Mouse (Mus musculus): Measurements from ENCODE around the gene Jund.
A peak's percentile ranks its signal among the peaks of the same experiment; 100 is the strongest.

Gene Jund

DNA sequence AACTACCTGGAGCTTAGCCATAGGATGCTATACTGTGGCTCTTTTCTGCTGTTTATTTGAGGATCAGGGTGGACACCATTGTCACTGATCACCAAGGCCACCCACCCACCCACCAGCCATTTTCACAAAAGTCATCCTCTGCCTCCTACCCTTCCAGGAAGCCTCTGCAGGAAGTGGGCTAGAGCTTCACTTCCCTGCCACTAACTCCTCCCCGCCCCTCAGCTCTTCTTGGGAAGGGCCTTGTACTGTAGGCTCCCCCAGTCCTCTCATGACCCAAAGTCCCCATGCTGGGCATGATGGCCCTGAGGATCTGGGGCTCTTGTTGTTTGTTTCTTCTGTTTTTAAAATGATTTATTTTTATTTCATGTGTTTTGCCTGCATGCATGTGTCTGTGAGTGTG is 23.4 kb upstream of the Jund start:
- DNase-seq = peak; percentile 66 to 81

DNA sequence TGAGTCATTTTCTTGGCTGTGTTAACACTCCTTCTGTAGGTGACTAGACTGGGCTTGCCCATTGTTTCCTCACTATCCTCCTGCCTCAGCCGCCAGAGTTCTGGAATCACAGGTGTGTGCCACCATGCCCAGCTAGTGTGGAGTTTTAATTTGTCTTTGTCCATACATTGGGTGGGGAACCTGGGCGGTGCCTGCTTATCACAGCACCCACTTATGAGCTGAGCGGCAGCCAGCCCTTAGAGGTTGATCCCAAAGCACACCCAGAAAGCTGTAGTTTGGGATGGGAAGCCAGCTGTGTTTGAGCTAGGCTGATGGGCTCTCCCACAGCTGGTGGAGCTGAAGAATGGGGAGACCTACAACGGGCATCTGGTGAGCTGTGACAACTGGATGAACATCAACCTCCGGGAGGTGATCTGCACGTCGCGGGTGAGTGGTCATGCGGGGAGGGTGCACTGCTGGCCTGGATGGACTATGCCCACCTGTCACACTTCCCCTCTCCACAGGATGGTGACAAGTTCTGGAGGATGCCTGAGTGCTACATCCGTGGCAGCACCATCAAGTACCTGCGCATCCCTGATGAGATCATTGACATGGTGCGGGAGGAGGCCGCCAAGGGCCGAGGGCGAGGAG is 21.2 kb upstream of the Jund start:
- no peak for DNase-seq

DNA sequence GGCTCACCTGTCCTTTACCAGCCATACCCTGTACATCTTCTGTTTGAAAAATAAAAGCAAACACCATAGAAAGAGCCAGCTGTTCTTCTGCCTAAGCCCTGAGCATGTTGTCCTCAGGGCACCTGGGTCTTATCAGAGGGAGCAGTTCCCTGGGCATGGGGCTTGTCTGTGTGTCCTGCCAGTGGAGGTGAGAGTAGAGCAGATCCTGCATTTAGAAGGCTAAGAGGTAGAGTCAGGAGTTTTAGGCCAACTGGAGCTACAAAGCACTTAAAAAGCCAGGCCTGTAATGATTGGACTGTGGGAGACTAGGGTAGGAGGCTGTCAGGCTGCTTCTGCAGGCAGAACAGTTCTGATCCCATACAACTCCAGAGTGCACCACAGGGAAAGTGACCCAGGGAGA is 20.1 kb upstream of the Jund start:
- no peak for DNase-seq

DNA sequence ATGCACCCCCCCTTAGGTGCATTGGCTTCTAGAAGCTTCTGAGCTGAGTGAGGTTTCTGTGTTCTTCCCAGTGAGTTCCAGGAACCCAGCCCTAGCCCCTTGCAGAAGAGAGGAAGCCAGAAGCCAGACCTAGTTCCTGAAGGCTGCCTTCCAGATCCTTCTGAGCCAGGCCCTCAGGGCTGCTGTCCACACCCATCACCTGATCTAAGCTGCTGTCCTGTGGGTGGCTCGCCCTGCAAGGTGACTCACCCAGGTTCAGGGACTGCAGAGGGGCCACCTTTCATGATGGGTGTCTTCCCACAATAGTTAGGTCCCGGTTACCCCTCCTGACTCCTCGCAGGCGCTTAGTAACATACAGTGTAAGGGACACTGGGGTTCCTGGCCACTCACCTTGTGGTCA is 19.3 kb upstream of the Jund start:
- no peak for DNase-seq

DNA sequence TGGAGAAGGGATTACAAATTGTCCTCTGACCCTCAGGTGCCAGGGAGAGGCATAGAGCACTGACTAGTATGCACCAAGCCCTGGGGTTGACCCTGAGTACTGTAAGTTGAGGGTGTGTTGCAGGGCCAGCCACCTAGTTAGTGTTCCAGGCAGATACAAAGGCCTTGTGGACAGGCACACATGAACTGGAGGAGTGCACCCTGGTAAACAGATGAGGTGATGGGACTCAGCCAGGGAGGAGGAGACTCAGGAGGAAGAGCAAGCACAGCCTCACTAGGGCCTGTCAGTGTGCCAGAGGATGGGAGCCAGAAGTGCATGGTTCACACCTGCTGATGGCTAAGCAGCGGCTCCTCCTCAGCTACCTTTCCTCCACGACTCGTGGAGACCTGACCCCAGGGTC is 18.7 kb upstream of the Jund start:
- no peak for DNase-seq

DNA sequence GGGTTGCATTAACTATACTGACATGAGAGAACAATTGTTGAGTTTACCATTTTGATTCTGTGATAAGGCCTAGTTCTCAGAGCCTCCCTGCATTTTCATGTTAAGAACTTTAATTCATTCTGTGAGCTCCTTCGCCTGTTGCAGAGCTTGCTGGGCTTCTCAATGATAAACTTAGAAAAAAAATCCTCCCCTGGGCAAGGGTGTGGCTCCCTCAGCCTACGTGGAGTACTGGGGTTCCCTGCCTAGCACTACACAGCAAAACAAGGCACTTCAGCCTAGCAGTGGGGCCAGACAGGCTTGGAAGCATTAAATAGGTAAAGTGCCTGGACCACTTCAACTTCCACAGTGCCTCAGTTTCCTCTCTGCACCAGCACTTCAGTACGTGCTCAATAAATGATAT is 17.3 kb upstream of the Jund start:
- DNase-seq = no peak

DNA sequence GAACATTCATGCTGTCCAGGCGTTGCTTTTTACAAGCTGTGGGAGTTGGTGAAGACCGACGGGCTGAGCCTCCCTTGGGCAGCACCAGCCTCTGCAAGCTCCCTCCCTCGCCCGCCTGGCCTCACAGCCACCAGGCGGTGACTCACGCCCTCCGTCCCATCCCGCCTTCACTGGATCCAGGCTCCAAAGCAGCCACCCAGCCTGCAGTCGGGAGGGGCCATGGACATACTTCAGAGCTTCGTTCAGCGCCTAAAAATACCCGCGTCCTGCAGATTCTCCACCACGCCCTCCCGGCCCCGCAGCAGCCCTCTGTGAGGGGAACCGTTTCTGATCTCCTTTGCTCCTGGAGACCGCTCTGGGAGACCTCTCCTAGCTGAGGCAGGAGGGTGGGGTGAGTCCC is 16.6 kb upstream of the Jund start:
- DNase-seq = no peak

DNA sequence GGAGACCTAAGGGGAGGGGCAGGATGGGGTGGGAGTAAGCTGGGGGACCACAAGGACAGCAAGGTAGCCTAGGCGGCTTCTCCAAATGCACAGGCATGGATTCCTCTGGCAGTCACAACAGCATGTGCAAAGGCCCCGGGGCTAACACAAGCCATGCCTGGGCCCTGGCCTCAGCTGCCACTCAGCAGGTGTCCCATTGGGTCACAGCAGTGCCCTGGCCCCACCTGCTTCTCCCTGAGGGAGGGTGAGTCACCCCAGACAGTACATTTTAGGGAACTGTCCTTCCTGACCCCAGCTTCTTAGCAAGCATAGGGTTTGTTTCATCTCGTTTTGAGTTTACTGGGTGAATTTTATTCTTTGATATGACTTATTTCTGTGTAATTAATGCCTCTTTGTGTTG is 16.1 kb upstream of the Jund start:
- no peak for DNase-seq

DNA sequence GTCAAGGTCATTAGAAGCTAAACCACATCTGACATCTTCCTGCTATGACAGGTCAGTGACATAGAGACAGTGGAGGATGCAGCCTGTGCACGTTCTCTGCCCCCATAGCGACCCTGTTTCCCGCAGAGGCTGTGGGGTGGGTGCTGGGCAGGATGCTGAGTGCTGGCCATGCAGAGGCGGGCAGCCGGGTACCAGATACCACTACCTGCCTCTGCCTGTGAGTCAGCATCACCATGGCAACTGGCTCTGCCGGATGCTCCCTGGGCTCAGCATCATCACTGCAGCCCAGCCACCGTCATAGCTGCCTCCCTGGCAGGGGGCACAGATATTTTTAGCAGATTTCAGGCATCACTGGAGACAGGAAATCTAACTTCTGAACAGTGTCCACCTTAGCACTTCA is 14.5 kb upstream of the Jund start:
- no peak for DNase-seq

DNA sequence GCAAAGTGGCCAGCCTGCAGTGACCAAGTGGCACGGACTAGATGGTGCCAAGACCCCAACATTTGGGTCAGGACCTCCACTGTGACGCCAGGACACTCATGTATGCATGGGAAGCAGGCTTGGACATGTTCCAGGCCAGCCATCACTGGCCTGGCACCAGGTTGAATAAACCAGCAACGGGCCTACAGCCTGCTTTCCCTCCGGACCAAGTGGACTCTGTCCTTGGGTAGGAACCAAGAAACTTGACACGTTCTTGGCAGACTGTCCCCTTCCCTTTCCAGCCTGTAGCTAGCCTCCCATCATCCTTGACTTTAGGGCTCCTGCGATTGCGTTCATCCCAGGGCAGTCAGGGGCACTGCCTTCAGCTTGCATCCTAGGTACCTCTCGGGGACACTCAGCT is 11.2 kb upstream of the Jund start:
- no peak for DNase-seq

DNA sequence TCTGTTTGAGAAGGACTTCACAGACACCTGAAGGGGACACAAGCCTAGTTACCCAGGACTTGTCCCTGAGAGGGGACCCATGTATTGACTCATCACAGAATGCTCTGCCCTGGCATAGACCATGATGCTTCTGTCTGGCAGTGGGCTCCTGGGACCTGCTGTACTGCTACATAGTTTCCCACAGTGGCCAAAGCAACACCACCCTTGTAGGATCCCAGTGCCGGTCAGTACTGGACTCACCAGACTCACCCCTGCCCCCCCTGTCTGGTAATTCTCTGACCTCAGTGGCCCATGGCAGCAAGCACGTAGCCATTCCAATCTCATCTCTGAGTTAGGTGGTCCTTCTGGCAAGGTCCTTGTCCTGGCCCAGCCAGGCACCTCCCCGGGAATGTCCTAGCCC is 10.6 kb upstream of the Jund start:
- DNase-seq = no peak

DNA sequence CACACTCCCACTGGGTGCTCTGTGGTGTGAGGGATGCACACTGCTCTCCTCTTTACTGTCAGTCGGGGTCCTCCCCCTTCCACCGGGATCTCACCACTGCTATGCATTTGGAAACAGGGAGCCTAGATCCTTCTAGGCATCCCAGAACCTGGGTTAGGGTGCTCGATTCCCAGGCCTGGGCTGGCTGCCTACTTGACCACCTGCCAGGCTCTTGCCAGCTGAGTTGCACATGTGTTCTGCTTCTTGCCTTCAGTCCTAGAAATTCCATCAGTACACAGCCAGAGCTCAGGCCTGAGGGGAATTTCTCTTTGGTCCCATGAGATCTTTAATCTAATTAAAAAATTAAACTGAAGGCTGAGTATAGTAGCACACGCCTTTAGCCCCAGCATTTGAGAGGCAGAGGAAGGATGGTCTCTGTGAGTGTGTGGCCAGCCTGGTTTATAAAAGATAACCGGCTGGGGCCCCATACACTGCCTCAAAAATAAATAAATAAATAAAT is 8.8 kb upstream of the Jund start:
- DNase-seq = no peak

DNA sequence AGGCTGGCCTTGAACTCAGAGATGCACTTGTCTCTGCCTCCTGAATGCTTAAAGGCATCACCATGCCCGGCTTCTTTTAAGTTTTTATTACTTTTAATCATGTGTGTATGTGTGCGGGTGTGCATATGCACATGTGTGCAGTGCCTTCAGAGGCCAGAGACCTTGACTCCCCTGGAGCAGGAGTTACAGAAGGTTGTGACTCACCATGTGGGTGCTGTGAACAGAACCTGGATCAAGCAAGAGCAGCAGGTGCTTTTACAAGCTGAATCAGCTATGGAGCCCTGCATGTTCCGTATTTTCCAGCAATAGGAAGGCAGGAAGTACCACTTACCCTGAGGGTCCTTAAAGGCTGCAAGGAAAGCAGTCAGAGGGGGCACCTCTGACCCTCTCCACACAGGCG is 7.5 kb upstream of the Jund start:
- DNase-seq = no peak

DNA sequence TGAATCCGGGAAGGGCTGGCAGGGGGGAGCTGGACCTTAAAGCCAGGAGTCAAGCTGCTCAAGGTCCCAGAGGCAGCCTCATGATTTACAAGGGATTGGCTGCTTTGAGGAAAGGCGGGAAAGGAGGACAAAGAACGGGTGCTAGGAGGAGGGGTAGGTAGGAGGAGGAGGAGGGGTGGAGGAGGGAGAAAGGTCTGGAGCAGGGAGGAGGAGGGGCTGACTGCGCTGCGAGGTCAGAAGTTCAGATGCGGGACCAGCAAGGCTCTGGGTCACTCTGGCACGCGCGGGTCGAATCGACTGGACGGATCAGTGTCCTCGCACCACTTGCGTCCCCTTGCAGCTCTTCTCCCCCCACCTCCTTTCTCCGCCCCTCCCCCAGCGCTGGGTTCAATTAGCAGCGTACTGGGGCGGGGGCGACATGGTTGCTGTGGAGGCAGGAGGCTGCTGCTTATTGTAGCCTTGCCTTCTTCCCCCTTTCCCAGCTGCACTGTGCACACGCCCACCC is 7.0 kb upstream of the Jund start:
- no peak for DNase-seq

DNA sequence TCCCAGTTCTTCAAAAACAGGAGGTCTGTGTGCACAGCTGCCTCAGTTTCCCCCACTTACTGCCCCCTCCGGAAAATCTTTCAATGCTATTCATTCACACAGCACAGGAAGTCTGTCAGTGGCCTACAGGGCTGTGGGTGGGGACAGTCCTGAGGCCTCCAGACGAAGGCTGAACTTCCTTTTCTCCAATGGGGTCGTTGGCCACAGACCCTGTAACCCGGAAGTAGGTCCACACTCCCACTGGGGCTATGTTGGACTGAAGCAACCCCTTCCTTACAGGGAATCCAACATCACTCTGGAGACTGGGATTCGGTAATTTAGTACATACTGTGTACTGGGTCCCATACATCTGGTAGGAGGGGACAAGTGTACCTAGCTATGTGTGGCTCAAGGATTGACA is 5.1 kb upstream of the Jund start:
- peak in 1 of 2 experiments; percentile 29 for DNase-seq

DNA sequence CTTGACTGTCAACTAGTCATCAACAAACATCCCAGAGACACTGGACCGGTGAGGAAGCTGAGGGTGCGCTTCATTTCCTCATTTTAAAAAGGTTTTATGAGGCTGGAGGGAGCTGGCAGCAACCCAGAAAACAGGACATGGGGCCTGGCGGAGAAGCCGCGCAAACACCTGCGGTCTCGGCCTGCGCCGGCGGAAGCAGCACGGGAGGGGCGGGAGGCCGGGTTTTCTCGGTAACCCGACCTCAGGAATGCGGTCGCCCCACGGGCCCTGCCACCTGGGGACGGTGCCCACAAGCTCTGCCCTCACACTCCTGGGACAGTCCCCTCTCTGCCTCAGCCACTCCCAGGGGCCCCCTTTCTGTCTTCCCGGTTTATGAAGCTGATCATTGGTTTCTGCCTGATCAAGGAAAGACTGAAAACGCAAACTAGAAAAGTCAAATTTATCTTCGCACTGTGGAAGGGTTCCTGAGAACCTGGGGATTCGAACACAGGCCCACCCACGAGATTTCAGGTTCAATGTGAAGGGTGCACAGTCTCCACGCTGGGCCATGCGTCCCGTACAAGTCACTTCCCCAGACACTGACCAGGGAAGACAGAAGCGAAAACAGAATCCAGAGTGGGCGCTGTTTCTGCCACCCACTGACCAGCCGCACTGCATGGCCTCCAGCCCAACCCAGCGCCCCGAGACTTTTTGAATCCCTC is 3.3 kb upstream of the Jund start:
- DNase-seq = peak; percentile 88 to 92

DNA sequence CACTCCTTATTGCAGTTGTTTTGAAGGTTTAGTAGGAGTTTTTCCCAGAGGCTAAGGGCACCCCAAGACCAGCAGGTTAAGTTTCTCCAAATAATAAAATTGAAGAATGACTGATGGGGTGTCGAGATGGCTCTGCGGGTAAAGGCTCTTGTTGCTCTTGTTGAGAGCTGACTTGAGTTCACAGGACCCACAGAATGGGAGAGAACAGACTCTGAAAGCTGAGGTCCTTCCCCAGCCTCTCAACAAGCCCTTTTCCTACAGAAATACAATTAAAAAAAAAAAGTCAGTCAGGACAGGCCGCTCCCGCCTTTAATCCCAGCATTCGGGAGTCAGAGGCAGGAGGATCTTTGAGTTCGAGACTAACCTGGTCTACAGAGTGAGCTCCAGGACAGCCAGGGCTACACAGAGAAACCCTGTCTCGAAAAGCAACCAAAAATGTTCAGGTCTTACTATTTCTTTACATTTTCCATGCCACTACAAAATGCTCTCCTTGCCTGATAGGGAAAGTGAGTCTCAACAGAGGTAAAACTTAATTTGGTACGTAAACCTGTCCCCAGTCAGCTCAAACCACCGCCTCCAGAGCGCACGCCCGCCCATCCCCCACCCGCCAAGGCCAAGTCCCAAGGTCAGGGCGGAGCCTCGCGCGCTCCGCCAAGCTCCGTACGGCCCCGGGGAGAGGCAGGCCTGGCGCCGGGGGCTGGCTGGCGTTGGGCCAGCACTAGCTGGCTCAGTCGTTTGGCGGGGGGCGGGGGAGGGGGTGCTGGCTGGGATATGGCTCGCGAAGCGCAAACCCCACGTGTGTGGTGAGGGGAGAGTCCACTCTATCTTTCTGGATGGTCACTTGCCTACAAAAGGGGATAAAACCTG is 2.5 kb upstream of the Jund start:
- peak; percentile 81 to 85 for DNase-seq

DNA sequence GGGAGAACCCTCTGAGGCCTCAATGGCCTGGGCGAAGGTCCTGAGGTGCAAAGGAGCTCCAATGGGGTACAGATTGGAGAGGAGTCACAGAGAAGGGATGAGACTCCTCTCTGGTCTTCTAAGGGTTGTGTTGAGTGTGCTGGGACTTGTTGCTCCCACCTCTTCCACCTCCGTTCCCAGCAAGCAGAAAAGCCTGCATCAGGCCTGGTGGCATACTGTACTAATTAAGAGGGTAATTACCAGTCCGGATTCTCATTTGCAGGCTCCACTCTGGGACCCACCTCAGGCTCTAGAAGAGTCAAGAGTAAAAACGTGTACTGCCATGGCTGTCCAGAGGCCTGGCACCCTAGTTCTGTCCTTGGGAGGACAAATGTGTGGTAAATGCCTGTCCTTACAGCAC is 1.8 kb upstream of the Jund start:
- peak in 1 of 2 experiments; percentile 26 for DNase-seq

DNA sequence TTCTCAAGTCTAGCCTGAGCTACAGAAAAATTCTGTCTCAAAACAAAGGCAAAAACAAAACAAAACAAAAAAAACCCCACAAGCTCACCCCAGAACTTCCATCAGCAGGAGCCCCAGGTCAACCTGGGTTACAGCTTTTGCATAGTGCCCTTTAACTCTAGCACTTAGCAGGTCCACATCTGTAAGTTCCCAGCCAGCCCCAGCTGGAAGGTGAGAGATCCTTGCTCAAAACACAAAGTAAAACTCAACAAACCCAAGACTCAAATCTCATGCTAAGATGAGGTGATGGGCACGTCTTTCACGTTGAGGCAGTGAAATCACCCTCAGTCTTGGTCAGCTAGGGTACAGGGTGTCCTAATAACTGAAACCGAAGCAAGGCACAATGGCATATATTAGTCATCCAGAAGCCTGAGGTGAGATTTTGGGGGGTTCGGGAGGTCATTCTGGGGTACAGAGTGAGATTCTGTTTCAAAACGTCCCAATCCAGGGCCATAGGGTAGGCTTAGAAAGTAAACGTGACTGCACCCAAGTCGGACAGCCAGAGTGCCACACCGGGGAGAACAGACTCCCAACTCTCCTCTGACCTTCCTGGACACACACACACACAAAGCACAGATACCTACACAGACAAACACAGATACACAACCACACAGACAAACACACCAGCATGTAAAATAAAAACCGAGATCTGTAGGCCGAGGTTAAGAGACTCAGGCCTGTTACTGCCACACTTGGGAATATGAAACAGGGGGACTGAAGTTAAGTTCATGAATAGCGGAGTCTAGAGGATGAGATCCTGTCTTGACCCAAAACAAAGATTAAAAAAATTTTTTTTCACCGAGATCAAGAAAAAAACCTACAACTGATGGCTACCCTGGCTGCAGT is 1.1 kb upstream of the Jund start:
- no peak for DNase-seq

DNA sequence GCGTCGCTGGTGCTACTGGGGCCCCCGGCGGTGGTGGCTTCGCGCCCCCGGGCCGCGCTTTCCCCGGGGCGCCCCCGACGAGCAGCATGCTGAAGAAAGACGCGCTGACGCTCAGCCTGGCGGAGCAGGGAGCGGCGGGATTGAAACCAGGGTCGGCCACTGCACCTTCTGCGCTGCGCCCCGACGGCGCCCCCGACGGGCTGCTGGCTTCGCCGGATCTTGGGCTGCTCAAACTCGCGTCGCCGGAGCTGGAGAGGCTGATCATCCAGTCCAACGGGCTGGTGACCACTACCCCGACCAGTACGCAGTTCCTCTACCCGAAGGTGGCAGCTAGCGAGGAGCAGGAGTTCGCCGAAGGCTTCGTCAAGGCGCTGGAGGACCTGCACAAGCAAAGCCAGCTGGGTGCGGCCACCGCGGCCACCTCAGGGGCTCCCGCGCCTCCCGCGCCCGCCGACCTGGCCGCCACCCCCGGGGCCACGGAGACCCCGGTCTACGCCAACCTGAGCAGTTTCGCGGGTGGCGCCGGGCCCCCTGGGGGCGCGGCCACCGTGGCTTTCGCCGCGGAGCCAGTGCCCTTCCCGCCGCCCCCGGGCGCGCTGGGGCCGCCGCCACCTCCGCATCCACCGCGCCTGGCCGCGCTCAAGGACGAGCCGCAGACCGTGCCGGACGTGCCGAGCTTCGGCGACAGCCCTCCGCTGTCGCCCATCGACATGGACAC is 526 bp downstream of the Jund start:
- DNase-seq = peak in 1 of 2 experiments; percentile 72

DNA sequence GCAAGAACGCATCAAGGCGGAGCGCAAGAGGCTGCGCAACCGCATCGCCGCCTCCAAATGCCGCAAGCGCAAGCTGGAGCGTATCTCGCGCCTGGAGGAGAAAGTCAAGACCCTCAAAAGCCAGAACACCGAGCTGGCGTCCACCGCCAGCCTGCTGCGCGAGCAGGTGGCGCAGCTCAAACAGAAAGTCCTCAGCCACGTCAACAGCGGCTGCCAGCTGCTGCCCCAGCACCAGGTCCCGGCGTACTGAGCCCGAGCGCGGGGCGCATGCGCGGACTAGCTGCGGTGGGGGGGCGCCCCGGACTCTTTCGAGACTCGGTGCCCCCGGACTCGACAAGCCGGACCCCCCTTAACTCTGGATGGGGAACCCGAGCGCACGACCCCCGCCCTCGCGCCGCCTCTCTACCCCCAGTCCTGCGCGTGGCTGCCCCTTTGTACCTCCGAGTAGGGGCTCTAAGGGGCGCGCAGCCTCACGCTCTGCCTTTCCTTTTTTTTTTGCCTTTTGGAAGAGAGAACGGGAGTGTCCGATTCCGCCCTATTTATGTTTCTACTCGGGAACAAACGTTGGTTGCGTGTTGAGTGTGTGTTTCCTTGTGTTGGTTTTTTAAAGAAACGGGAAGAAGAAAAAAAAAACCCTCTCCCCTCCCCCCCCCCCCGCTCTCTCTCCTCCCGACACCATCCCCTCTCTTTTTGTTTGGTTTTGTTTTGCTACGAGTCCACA is 1.2 kb downstream of the Jund start:
- peak; percentile 87 to 93 for DNase-seq

Data from thymus, postnatal 36 days (tissue).